Mouse (Mus musculus) liver, postnatal 0 days (tissue): ENCODE measurements around the gene Map7.
A peak's percentile ranks its signal among the peaks of the same experiment; 100 is the strongest.

Source experiments
- CTCF ChIP-seq: sonication (generic); IDR thresholded peaks from 2 replicates; pipeline ENCODE4 v1.5.1; 2016; ENCODE audit warnings: antibody characterized with exemption, low read depth
- EP300 ChIP-seq: IDR thresholded peaks from 2 replicates; pipeline ENCODE4 v1.6.1; 2016; ENCODE audit warnings: antibody characterized with exemption, low read depth, mild to moderate bottlenecking

DNA sequence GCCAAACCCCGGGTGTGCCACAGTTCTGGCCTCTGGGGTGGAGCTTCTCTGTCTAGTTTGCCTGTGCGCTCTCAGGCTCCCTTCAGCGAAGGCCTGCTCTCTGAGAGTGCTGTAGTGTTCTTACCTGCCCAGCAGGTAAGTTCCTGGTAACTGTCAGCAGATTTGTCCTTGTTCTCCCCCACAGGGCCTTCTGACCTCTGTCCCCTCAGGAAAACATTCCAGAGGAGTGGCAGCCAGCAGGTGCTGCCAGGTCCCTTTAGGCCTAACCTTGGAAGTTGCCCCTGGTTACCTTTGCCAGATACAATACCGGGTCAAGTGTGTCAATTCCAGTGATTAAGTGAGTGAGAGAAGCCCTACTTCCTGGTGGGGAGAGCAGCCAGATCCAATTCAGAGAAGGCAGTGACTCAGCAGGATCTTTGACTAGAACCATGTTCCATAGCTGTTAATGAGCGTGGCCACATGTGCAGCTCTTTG is 38.6 kb downstream of the Map7 start:
- no peak for TF ChIP-seq CTCF
- peak; percentile 33; the same call in 1 of the 2 replicates for TF ChIP-seq EP300
